Mouse (Mus musculus) embryo, embryonic 10 days (tissue): ENCODE measurements around the gene Lrrc8d.

Experiments used
- DNase-seq: peaks from one replicate; pipeline ENCODE4 v3.0.0-alpha.2; 2015; ENCODE audit warnings: low spot score

The Lrrc8d gene

GRCm38 (mm10) chr5:105718138-105718670 lies 18.4 kb downstream of the Lrrc8d start:
- DNase-seq = no peak

GRCm38 (mm10) chr5:105721267-105721666 lies 21.5 kb downstream of the Lrrc8d start:
- DNase-seq = no peak

GRCm38 (mm10) chr5:105722807-105723206 lies 23.0 kb downstream of the Lrrc8d start:
- no peak for DNase-seq

GRCm38 (mm10) chr5:105730193-105730831 lies 30.5 kb downstream of the Lrrc8d start:
- DNase-seq = no peak

- DNase-seq = no peak
Measured at GRCm38 (mm10) chr5:105731173-105731626, 31.4 kb downstream of the Lrrc8d start.

- peak; percentile 74 for DNase-seq
Measured at GRCm38 (mm10) chr5:105731627-105732432, 32.1 kb downstream of the Lrrc8d start.

- DNase-seq = peak; percentile 26
Measured at GRCm38 (mm10) chr5:105732433-105732891, 32.7 kb downstream of the Lrrc8d start.

- no peak for DNase-seq
Measured at GRCm38 (mm10) chr5:105733226-105733625, 33.5 kb downstream of the Lrrc8d start.

GRCm38 (mm10) chr5:105736365-105736764 lies 36.6 kb downstream of the Lrrc8d start:
- DNase-seq = no peak

- no peak for DNase-seq
Measured at GRCm38 (mm10) chr5:105737145-105737544, 37.4 kb downstream of the Lrrc8d start.

- DNase-seq = peak; percentile 47
Measured at GRCm38 (mm10) chr5:105740437-105740836, 40.7 kb downstream of the Lrrc8d start.

GRCm38 (mm10) chr5:105742641-105743040 lies 42.9 kb downstream of the Lrrc8d start:
- DNase-seq = no peak

- no peak for DNase-seq
Measured at GRCm38 (mm10) chr5:105745324-105745723, 45.6 kb downstream of the Lrrc8d start.

GRCm38 (mm10) chr5:105745927-105746454 lies 46.2 kb downstream of the Lrrc8d start:
- DNase-seq = no peak

GRCm38 (mm10) chr5:105754803-105755202 lies 55.0 kb downstream of the Lrrc8d start:
- peak; percentile 52 for DNase-seq

GRCm38 (mm10) chr5:105755491-105755890 lies 55.7 kb downstream of the Lrrc8d start:
- DNase-seq = no peak

GRCm38 (mm10) chr5:105757978-105758377 lies 58.2 kb downstream of the Lrrc8d start:
- no peak for DNase-seq

- no peak for DNase-seq
Measured at GRCm38 (mm10) chr5:105758866-105759265, 59.1 kb downstream of the Lrrc8d start.

GRCm38 (mm10) chr5:105761848-105762482 lies 62.2 kb downstream of the Lrrc8d start:
- peak; percentile 82 for DNase-seq

GRCm38 (mm10) chr5:105764369-105764768 lies 64.6 kb downstream of the Lrrc8d start:
- no peak for DNase-seq

- DNase-seq = no peak
Measured at GRCm38 (mm10) chr5:105765386-105765785, 65.6 kb downstream of the Lrrc8d start.

- DNase-seq = no peak
Measured at GRCm38 (mm10) chr5:105776368-105776767, 76.6 kb downstream of the Lrrc8d start.
